Mouse (Mus musculus): ENCODE data around the gene Tpgs1. TPM values are rescaled to one million over a fixed set of nuclear protein-coding genes. Genes with fewer than 3 reads are reported as not detected.

The Tpgs1 gene
- total RNA-seq, 1 experiment from 2014 or later, result 0.50 TPM

DNA sequence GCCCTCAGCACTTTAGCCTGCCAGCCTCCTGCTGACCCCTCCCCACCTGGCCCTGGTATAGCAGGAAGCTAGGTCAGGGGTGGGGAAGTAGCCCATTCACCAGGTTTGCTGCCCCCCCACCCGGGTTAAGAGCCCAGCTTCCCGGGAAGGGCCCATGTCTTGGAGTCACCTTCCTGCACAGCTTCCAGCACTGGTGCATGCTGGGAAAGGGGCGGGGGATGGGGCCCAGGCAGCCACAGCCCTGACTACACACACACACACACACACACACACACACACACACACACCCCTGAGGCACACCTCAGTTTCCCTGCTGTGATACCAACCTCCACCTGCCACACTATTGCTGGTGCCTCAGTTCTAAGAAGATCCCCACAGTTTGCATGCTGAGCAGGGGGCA is 7.3 kb upstream of the Tpgs1 start:
- no peak for ATAC-seq (replicated peaks in 1 of 2; ENCODE audit: insufficient read depth in 1 of 2, low FRiP score in 2 of 2, low TSS enrichment in 1 of 2, low read depth in 1 of 2, poor library complexity in 2 of 2, severe bottlenecking in 2 of 2)

DNA sequence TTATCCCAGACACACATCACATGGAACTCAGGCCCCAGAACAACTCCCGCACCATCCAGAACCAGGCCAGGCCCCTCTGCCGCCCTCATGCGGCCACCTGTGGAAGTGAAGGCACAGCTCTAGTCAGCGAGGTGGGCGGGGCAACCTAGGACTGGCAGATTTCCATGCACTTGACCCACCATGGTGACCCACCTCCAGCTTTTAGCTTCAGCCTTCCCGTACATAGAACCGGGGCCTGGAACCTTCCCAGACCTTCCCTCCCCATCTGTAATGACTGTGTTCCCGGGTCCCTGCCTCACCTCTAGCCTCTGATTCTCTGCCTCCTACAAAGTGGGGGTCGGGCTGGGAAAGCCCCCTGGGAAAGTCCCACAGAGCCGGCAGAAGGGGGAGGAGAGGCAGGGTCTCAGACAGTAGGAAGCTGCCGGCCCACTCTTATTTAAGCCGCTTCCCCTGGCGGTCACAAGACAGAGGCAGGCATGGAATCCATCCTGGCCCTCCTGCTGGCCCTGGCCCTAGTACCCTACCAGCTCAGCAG is 5.0 kb upstream of the Tpgs1 start, which contains the start of gene Madcam1:
Madcam1 (plus strand) TSS at position 429 of the 535 bp plus-strand sequence.
- peak; percentile 56 to 63 for ATAC-seq (replicated peaks in 1 of 2; ENCODE audit: insufficient read depth in 1 of 2, low FRiP score in 2 of 2, low TSS enrichment in 1 of 2, low read depth in 1 of 2, poor library complexity in 2 of 2, severe bottlenecking in 2 of 2)

DNA sequence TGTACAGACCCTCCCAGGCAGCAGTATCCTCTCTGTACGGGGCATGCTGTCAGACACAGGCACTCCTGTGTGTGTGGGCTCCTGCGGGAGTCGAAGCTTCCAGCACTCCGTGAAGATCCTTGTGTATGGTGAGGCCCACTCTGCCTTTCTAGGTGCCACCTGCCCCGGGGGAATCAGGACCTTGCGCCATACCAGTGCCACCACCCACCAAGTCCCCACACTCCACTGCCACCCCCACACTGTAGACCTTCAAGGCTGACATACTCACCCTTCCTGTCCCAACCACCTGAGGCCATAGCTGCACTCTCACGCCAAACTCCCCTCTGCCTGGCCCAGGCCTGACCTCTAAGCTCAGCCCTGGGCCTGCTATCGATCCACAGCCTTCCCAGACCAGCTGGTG is 4.1 kb upstream of the Tpgs1 start:
- ATAC-seq (replicated peaks in 1 of 2; ENCODE audit: insufficient read depth in 1 of 2, low FRiP score in 2 of 2, low TSS enrichment in 1 of 2, low read depth in 1 of 2, poor library complexity in 2 of 2, severe bottlenecking in 2 of 2), result no peak

DNA sequence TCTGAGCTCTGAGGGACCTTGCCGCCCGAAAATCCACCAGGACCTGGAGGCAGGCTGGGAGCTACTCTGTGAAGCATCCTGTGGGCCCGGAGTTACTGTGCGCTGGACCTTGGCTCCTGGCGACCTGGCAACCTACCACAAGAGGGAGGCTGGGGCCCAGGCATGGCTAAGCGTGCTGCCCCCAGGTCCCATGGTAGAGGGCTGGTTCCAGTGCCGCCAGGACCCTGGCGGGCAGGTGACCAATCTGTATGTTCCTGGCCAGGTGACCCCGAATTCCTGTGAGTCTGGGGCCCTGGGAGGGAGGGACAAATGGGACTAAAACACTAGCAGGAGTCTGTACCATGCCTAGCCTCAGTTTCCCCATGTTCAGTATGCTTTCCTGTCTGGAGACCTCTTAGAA is 2.7 kb upstream of the Tpgs1 start:
- no peak for ATAC-seq (replicated peaks in 1 of 2; ENCODE audit: insufficient read depth in 1 of 2, low FRiP score in 2 of 2, low TSS enrichment in 1 of 2, low read depth in 1 of 2, poor library complexity in 2 of 2, severe bottlenecking in 2 of 2)

DNA sequence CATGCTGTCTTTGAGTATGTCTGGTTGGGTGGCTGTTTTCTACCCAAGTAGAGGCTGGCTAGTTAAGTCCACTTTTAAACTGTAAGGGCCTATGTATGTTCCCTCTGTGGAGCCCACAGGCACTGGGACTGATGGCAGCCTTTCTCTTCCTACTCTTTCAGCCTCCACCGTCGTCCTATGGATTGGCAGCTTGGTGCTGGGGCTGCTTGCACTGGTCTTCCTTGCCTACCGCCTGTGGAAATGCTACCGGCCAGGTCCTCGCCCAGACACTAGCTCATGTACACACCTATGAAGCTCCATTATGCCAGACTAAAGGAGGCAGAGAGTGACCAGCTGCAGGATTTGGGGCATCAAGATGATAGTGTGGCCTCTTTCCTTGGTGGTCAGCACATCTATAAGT is 1.1 kb upstream of the Tpgs1 start:
- no peak for ATAC-seq (replicated peaks in 1 of 2; ENCODE audit: insufficient read depth in 1 of 2, low FRiP score in 2 of 2, low TSS enrichment in 1 of 2, low read depth in 1 of 2, poor library complexity in 2 of 2, severe bottlenecking in 2 of 2)

DNA sequence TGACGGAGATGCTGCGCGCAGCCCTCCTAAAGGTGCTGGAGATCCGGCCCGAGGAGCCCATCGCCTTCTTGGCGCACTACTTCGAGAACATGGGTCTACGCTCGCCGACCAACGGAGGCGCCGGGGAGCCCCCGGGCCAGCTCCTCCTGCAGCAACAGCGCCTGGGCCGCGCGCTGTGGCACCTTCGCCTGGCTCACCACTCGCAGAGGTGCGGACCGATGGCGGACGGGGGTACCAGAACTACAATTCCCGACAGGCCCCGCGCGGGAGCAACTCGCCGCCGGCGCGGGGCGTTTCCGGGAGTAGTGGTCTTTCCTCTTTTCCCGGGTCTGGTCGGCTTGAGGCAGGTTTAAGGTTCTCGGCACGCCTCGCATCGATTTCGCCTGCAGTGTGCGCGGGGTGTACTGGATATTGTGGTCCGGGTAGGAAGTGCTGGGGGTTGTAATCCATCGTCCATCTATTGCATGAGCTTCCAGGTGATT is 448 bp downstream of the Tpgs1 start:
- peak; percentile 1 to 30; a peak in 1 of 4 replicates for ATAC-seq (replicated peaks in 1 of 2; ENCODE audit: insufficient read depth in 1 of 2, low FRiP score in 2 of 2, low TSS enrichment in 1 of 2, low read depth in 1 of 2, poor library complexity in 2 of 2, severe bottlenecking in 2 of 2)

DNA sequence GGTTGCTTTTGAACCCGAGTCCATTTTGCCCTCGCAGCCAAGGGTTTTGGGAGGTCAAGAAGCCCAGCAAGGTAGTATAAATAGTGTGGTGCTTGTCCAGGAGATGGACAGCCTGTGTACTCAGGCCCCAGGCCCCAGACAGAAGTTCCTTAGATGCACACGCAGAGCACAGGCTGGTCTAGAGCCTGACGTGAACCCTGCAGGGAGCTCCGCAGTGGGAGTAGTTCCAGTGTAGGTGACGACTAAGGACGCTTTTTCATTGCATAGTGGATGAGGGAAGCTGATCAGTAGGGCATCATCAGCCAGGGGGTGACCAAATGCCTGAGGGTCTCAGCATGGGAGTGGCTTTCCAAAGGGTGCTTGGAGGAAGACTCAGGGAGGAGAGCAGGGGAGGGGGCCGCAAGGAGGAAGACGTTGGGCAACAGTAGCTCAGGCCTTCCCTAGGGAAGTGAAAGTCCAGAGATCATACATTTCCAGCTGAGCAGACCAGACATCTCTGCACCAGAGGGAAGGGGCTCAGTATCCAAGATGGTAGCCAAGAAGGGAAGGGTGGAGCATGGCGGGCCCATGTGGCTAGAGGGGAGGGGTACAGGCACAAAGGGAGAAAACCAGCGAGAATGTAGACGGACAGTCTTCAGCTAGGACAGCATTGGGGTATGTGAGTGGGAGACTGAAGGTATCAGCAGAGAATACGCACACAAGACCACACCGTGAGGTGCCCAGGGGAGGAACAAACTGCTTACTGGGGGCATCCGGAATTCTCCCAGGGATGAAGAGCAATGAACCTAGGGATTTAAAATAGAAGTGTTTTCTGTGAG is 1.1 kb downstream of the Tpgs1 start:
- no peak for ATAC-seq (replicated peaks in 1 of 2; ENCODE audit: insufficient read depth in 1 of 2, low FRiP score in 2 of 2, low TSS enrichment in 1 of 2, low read depth in 1 of 2, poor library complexity in 2 of 2, severe bottlenecking in 2 of 2)

DNA sequence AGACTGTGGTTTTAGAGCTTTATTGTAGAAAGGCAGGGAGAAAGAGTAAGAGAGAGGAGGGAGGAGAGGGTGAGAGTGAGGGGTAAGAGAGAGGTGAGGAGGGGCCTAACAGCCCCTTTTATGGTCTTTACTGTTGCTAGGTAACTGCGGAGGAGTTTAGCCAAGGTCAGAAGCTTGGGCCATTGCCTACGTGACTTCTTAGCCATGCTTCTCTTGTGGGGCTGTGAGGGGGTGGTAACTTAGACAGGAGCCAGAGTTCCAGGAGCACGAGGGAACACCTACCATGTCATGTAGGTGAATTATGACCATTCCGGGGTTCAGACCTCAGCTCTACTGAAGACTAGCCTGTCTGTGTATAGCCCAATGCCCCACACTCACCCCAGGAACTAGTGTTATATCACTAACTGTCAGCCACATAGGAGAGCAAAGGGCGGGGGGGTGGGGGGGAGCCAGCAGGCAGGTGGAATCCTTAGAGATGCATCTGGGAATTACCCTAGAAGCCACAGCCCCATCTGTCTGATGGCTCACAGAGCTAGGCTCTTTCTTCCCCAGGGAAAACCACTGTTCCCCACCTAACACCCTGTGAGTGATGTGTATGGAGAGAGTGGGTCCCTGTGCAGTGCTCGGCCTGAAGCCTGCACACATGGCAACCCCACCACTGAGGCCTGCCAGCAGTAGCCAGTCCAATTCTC is 2.4 kb downstream of the Tpgs1 start:
- no peak for ATAC-seq (replicated peaks in 1 of 2; ENCODE audit: insufficient read depth in 1 of 2, low FRiP score in 2 of 2, low TSS enrichment in 1 of 2, low read depth in 1 of 2, poor library complexity in 2 of 2, severe bottlenecking in 2 of 2)

DNA sequence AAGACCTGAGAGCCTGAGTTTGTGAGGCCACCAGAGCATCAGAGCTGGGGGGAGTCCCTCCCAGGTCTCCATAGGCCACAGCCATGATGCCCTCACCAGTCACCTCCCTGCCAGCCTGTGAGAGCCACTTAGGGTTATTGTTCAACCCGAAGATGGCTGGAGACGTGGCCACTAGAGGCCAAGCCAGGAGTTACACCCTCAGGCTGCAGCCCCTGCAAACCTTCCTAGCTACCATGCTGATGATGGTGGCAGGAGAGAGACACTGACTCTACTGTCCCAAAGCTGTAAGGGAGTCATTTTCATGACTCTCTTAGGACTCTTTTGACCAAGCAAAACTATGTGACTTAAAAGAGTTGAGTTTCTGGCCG is 2.9 kb downstream of the Tpgs1 start:
- no peak for ATAC-seq (replicated peaks in 1 of 2; ENCODE audit: insufficient read depth in 1 of 2, low FRiP score in 2 of 2, low TSS enrichment in 1 of 2, low read depth in 1 of 2, poor library complexity in 2 of 2, severe bottlenecking in 2 of 2)

DNA sequence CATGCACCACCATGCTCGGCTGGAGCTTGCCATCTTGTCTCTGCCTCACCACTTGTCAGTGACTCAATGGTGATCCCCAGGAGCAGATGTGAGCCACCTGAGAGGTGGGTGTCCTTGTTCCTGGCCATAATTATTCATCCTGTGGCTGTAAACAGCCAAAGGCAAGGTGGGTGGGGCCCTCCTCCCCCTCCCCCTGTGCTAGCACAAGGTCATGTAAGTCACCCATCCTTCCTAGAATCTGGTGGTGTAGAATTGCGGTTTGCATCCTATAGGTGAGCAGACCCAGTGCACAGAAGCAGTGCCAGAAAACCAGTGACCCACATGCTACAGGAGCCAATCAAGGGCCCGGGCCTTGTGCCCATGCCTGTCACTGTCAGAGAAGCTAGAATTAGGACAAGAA is 3.9 kb downstream of the Tpgs1 start:
- no peak for ATAC-seq (replicated peaks in 1 of 2; ENCODE audit: insufficient read depth in 1 of 2, low FRiP score in 2 of 2, low TSS enrichment in 1 of 2, low read depth in 1 of 2, poor library complexity in 2 of 2, severe bottlenecking in 2 of 2)

DNA sequence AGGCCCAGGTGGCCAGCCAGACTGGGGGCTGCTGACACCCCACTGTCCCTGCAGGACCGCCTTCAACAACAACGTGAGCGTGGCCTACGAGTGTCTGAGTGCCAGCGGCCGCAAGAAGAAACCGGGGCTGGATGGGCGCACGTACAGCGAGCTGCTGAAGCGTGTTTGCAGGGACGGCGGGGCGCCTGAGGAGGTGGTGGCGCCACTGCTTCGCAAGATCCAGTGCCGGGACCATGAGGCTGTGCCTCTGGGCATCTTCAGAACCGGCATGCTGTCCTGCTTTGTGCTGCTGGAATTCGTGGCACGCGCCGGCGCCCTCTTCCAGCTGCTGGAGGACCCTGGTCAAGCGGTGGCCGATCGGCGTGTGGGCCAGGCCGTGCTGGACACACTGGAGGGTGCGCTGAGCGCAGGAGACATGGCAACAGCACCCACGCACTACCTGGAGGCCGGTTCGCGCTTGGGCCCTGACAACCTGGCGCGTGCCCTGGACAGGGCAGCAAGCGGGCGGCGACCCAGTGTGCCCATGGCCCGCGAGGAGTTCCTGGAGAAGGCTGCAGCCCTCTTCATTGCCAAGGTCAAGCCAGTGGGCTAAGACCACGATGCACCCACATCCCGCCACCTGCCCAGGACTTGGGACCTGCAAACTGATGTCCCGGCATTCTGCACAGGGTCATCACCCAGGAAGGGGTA is 6.3 kb downstream of the Tpgs1 start:
- ATAC-seq (replicated peaks in 1 of 2; ENCODE audit: insufficient read depth in 1 of 2, low FRiP score in 2 of 2, low TSS enrichment in 1 of 2, low read depth in 1 of 2, poor library complexity in 2 of 2, severe bottlenecking in 2 of 2), result no peak

DNA sequence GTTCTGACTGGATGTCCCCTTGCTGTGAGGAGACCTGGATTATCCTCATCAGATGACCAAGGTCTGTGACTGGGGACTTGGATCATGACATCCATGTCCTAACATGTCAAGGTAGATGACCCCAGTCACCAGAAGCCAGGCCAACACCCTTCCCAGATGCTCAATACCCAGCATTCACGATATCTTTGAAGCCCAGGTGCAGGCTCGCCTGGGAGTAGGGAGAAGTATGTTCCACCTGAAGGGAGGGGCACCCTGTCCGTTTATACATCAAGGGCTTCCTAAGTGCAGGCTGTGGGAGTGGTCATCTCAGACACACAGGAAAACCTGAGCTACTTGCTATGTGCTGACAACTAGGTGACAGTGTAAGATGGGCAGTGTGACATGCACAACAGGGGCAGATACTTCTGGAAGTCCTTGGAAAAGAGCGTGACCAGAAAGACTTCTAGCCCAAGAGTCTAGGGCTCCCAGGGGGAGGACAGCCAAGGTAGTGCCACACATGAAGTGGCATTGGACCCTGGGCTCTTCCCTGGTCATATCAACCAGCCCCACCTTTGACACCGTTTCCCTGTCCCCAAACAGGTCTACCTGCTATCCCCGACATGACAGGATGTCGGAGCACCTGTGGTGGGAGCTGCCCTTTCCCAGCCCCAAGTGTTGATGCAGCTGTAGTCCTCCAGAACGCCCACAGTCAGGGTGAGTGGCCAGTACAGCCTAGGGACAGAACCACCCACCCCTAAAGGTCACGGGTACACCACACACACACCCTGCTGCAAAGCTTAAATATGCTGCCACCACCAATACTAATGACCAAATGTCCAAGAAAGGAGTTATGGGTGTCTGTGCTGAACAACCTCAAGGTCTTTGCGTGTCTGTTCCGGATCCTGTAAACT is 11.7 kb downstream of the Tpgs1 start:
- ATAC-seq (replicated peaks in 1 of 2; ENCODE audit: insufficient read depth in 1 of 2, low FRiP score in 2 of 2, low TSS enrichment in 1 of 2, low read depth in 1 of 2, poor library complexity in 2 of 2, severe bottlenecking in 2 of 2), result peak; percentile 5 to 13

DNA sequence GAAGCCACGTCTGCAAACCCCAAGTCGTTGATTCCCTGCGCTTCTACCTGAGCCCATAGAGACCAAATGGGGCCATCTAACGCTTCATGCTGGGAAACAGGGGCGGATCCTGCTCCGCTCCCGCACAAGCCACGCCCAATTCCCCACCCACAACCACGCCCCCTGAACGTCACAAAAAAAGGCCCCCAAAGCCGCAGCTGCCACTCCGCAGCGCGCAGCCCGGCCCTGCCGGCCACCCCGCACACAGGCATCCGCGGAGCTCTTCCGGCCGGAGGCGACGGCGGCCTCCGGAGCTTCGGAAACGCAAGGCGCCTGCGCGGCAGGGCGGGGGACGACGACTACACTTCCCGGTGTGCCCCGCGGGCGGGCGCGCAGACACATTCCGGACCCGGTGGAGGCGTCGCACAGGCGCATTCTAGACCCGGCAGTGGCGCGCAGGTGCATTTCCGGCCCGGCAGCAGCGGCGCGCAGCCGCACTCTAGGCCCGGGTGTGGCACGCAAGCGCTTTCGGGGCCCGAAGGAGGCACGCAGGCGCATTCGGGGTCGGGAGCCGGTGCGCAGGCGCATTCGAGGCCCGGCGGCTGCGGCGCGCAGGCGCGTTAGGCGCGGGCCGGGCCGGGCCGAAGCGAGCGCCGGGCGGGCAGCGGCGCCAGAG is 12.5 kb downstream of the Tpgs1 start, which contains the start of gene Cdc34:
Cdc34 (plus strand) TSS at position 605 of the 655 bp plus-strand sequence.
- peak; percentile 78 to 79 for ATAC-seq (replicated peaks in 1 of 2; ENCODE audit: insufficient read depth in 1 of 2, low FRiP score in 2 of 2, low TSS enrichment in 1 of 2, low read depth in 1 of 2, poor library complexity in 2 of 2, severe bottlenecking in 2 of 2)

DNA sequence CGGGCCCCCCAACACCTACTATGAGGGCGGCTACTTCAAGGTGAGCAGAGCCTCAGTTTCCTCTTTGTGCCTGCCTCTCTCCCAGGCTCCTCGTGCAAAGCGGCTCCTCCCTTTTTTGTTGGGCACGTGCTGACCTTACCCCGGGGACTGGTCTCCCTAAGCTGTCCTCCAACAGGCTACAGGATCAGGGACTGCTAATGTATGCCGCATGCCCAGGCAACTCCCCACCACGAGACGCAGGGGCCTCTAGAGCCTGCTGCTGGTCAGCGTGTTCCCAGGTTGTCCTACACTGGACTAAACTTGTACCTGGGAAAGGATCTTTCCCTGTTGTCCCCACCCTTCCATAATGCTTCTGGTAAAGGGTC is 13.4 kb downstream of the Tpgs1 start:
- no peak for ATAC-seq (replicated peaks in 1 of 2; ENCODE audit: insufficient read depth in 1 of 2, low FRiP score in 2 of 2, low TSS enrichment in 1 of 2, low read depth in 1 of 2, poor library complexity in 2 of 2, severe bottlenecking in 2 of 2)

DNA sequence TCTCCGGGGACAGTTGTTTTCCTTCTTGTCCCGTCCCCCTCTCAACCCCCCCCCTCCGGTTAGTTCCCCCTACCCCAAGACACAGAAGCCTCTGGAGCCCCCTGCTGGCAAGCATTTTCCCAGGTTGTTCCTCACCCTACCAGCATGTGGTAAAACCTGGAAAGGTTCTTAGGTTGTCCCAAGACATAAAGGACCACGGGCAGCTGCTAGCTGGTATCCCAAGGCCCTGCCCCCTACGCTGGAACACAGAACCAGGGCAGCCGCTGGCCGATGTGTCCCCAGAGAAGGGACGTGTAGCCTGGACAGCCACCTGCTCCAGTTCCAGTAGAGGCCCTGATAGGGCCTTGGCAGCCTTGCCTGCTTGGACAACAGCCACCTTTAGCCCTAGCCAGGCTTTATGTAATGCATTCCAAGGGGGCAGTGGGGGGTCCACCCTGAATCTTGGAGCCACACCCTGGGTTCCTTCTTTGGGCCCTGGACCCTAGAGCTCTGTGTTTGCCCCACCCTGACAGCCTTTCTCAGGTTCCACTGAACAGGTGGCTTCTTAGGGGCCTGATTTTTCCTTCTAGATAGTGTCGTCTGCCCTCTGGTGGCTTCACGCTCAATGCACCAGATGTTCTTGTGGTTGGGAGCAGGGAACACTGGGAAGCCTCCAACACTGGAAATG is 13.9 kb downstream of the Tpgs1 start:
- ATAC-seq (replicated peaks in 1 of 2; ENCODE audit: insufficient read depth in 1 of 2, low FRiP score in 2 of 2, low TSS enrichment in 1 of 2, low read depth in 1 of 2, poor library complexity in 2 of 2, severe bottlenecking in 2 of 2), result no peak

Measured in hematopoietic stem cell, adult 5-6 weeks (primary cell).